Mouse (Mus musculus) gastrocnemius, postnatal 10 days (tissue): ENCODE data around the gene Sorcs1. TPM values are rescaled to one million over a fixed set of nuclear protein-coding genes. Genes with fewer than 3 reads are reported as not detected.

Source experiments
- DNase-seq: peaks from one replicate; pipeline ENCODE4 v3.0.0; 2021; ENCODE audit warnings: mixed read lengths
- long read RNA-seq, 2 experiments: library from polyadenylated mRNA; stranded (forward); transcript quantifications; one replicate each; pipeline ENCODE4 v2.0.0; 2021
- total RNA-seq, 2 experiments: library from RNA; stranded (reverse); gene quantifications; 2 replicates each; pipeline ENCODE4 v1.2.3; 2021

The Sorcs1 gene
- 1 to 10 TPM; 2.1 TPM for total RNA-seq
- long read RNA-seq, experiment 1 = 0 reads
- long read RNA-seq, experiment 2, partial matches to known transcripts = 0 of 1 reads
- long read RNA-seq, experiment 2, other reads (novel, unspliced or antisense) = 1 of 1 reads

GRCm38 (mm10) chr19:50677903-50678896 is at the start of gene Sorcs1:
TSS of gene Sorcs1 (minus strand) at chr19:50678646.
- DNase-seq = peak; percentile 39

- no peak for DNase-seq
These were observed 4.8 kb upstream of the Sorcs1 start for GRCm38 (mm10) chr19:50683277-50683676.

DNA sequence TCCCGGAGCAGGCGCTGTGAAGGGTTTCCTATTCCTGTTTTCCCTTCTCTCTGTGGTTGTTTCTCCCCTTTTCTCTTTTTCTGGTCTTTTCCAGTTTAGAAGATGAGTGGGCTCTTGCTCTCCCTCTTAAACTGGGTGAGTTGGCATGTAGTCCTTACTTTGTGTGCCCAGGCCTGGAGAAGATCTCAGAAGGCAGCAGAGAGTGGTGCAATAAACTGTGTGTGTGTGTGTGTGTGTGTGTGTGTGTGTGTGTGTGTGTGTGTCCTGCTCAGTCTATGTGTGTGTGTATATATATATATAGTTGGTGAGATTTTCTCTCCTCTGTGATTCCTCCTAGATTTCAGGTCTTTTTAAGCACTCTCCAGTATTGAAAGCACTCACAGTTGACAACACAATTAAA is 500 bp upstream of the Sorcs1 start:
- no peak for DNase-seq

- DNase-seq = no peak
These were observed 1.6 kb downstream of the Sorcs1 start for GRCm38 (mm10) chr19:50676578-50677524.

DNA sequence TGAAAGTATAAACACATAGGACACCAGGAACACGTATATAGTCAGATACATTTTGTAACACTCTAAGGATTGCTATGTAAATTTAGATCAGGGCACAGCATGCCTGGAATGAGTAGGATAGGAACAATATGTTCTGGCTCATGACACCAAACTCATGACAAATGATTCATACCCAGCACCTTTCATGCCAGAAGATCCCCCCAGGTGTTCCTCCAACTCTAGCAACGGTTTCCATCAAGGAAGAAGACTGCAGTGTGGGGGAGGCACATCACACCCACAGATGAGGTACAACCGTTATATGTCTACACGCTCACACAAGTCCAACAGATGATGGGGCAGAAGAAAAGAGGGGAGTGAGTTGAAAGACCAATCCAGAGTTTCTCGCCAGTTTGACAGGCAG is 3.5 kb downstream of the Sorcs1 start:
- no peak for DNase-seq

GRCm38 (mm10) chr19:50667516-50667915 is 10.9 kb downstream of the Sorcs1 start:
- no peak for DNase-seq

DNA sequence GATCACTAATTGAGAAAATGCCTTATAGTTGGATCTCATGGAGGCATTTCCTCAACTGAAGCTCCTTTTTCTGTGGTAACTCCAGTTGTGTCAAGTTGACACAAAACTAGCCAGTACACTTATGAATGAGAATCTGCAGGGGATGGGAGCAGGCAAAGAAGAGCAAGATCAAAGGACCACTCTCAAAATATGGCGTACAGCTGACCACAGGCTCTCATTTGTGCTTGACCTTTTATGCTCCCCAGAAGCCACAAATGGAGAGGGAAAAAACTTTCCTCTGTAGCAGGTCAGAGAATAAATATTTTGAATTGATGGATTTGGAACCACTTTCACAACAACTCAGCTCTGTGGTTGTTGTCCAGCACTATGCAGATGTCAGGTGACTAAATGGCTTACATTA is 14.1 kb downstream of the Sorcs1 start:
- no peak for DNase-seq

GRCm38 (mm10) chr19:50659144-50659543 is 19.3 kb downstream of the Sorcs1 start:
- DNase-seq = peak; percentile 4

GRCm38 (mm10) chr19:50652750-50653149 is 25.7 kb downstream of the Sorcs1 start:
- DNase-seq = no peak

DNA sequence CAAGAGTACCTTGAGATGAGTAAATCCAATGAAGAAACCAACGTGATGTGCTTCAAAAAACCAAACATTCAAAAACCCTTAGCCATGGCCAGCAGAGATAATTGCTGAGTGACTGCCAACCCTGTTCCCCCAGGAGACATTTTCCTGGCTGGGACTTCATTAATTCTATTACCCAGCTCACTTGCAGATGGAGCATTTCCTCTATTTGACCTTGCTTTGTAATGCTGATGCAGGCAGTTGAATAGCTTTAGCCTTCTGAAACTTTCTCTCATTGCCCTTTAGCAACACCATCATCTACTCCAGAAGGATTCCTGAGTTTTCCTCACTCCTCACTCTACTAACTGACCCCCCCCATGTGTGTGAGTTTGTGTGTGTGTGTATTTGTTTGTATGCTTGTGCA is 34.6 kb downstream of the Sorcs1 start:
- no peak for DNase-seq

DNA sequence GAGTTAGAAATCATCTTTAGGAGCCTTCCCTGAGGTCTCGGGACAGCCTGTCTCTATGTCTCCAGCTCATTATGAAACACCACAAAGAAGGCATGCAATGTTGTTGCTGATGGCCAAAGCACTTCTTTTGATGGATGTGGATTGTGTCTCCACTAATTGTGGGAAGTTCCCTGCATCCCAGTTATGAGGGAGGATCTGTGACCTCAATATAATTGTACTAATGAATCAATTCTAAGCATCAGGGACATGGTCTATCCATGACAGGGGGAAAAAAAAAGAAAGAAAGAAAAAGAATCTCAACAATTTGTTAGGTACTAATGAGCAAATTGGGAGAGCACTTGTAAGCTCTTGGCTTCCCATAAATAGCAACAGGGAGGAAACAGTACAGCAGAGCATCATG is 36.3 kb downstream of the Sorcs1 start:
- DNase-seq = no peak

- DNase-seq = no peak
These were observed 38.0 kb downstream of the Sorcs1 start for GRCm38 (mm10) chr19:50640251-50641032.

DNA sequence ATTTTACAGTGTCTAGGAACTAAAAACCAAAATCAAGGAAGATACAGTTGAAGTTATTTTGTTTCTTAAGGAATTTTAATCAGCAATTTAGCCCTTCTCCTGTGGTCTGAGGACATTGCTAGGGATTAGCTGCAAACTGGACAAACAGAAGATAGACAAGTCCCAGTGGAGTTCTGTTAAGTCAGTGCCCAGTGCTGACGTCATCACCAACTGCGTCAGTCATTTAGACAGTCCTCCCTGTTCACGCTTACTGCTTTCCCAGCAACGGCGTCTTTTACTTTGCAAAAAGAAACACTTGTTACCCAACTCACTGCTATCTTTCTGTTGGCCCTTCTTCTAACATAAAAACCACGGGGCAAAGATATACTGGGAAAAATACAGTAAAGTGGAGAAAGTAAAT is 40.3 kb downstream of the Sorcs1 start:
- DNase-seq = no peak

DNA sequence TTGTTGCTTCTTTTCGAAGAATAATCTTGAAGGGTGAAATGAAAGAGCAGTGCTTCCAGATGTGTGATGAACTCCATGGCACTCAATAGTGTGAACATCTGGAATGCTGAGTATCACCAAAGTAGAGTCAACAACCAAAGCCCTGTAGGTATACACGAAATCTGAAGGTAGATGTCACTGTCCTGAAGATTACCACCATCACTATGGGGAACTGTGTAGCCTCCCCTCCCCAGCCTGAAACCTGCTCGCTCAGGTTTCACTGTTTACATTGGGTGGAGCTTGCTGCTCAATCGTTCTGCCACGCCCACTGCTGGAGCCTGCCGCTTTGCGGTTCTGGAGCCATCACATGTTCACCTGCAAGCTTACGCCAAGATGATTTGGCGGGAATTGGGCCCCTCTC is 64.4 kb downstream of the Sorcs1 start:
- no peak for DNase-seq

DNA sequence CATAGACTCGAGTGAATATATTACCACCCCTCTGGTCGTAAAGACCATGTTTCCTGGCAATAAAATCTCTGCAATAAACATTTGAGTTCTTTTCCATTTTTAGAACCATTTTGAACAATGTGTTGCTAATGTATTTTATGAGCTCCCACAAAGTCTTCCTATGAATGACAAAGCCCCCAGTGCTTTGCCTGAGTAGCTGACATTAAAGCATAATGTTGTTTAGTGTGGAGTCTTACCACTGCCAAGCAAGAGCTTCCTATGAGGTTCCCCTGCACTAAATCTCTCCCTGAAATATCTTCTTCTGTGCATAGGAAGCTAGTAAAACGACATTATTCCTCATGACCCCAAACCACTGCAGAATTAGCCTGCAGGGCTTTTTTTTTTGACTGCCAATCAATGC is 66.8 kb downstream of the Sorcs1 start:
- DNase-seq = no peak

DNA sequence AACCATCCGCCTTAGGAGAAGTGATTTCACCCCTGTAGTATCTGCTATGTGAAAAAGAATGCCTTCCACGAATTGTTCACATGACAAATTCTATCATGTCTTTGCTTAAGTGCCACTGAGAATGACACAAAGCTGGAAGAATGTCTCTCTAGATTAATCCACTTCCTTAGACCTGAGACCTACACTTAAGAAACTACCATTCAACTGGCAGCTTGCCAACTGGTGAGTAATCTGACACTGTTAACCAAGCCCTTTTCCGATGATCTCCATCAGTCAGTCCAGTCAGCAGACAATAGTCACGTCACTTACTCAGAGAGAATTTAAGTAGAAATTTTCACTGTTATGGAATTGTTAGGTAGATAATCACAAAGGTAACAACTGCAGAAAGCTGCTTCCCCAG is 74.6 kb downstream of the Sorcs1 start:
- DNase-seq = no peak

GRCm38 (mm10) chr19:50603380-50603779 is 75.1 kb downstream of the Sorcs1 start:
- DNase-seq = no peak

GRCm38 (mm10) chr19:50597300-50597699 is 81.1 kb downstream of the Sorcs1 start:
- DNase-seq = no peak

GRCm38 (mm10) chr19:50586182-50586581 is 92.3 kb downstream of the Sorcs1 start:
- DNase-seq = no peak

DNA sequence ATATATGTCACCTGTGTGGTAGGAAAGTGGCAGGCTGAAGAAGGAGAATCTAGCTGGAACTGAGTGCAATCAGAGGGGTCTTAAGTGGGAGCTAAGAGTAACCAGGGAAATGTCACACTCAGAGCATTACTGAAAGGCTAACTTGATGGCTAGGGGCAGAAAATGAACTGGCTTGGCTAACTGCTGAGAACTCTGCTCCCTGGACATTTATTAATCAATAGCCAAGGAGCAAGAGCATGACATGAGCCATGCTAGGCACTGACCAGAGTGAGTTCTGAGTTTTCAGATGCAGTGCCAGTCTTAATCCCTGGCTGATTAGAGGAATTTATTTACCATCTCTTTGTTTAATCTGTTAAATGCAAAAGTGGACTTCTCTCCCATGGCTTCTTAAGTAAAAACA is 95.5 kb downstream of the Sorcs1 start:
- no peak for DNase-seq

- DNase-seq = no peak
These were observed 108.7 kb downstream of the Sorcs1 start for GRCm38 (mm10) chr19:50569669-50570195.

GRCm38 (mm10) chr19:50566306-50566705 is 112.1 kb downstream of the Sorcs1 start:
- DNase-seq = no peak
